Mouse (Mus musculus) gastrocnemius, adult 8-10 months (tissue): ENCODE results near the gene Gm13278. TPM values are rescaled to one million over a fixed set of nuclear protein-coding genes. Genes with fewer than 3 reads are reported as not detected.
"Not testable (repeated sequence)": the region's sequence is repeated elsewhere in the genome, so short reads cannot be mapped to it uniquely, and the experiment has no call there.

ENCODE experiments used
- DNase-seq, 2 experiments: peaks; one replicate each; pipeline ENCODE4 v3.0.0; 2022; ENCODE audit warnings: low spot score in 2 of 2
- total RNA-seq, 4 experiments: library from RNA; stranded (reverse); gene quantifications; 2 replicates each; pipeline ENCODE4 v1.2.4; 2022

The Gm13278 gene
- total RNA-seq, 4 experiments from 2014 or later: not detected

- peak; percentile 17 to 48 for DNase-seq
These were observed 2.9 kb upstream of the Gm13278 start, which contains the start of gene Gm13277 for GRCm38 (mm10) chr4:88788402-88788801. Gene Gm13277, plus strand, starts transcription at chr4:88788632.

DNA sequence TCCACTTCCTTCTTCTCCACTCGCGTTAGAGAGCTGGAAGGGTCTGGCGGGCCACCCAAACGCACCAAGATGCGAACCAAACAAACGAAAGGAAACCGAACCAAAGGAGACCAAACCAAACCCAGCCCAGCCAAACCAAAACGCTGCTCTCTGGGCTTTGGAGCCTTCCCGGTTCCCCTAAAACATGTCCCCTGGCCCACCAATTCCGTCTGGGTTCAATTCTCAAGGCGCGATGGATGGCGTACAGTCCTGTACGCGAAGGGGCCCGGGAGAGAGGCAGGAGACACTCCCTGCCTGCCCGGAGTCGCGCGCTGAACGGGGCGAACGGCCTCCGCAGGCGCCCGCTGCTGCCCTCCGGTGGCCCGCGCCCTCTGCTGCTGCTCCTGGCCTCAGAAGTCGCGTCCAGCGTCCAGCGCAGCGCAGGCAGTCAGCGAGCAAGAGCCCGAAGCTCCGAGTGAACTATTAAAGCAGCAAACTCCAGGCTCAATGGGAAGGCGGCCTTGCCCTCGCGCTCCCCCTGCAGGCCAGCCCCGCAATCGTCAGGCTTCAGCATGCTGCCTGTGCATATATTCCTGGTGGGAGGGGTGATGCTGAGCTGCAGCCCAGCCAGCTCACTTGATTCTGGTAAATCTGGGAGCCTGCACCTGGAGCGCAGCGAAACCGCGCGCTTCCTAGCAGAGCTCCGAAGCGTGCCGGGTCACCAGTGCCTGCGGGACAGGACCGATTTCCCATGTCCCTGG lies 2.8 kb downstream of the Gm13278 start, which contains the start of gene Gm13275:
Gene Gm13275 (plus strand): TSS at position 552 of the 740 bp plus-strand sequence.
- peak; percentile 63 for DNase-seq

GRCm38 (mm10) chr4:88797097-88797496 lies 5.7 kb downstream of the Gm13278 start, which contains the start of gene Gm13279:
Gene Gm13279, plus strand, starts transcription at chr4:88797397.
- DNase-seq: not testable (repeated sequence)

- DNase-seq: not testable (repeated sequence)
These were observed 8.0 kb downstream of the Gm13278 start, which contains the start of gene Gm13285 for GRCm38 (mm10) chr4:88799365-88799764. Gene Gm13285, plus strand, starts transcription at chr4:88799665.

GRCm38 (mm10) chr4:88802954-88803353 lies 11.6 kb downstream of the Gm13278 start, which contains the start of gene Gm13287:
Gene Gm13287, plus strand, starts transcription at chr4:88803254.
- not testable (repeated sequence) for DNase-seq

- not testable (repeated sequence) for DNase-seq
These were observed 13.9 kb downstream of the Gm13278 start, which contains the start of gene Gm13288 for GRCm38 (mm10) chr4:88805231-88805630. Gene Gm13288, plus strand, starts transcription at chr4:88805531.

GRCm38 (mm10) chr4:88805761-88806160 lies 14.4 kb downstream of the Gm13278 start:
- peak in 1 of 2 experiments; percentile 10 for DNase-seq

GRCm38 (mm10) chr4:88815928-88816327 lies 24.6 kb downstream of the Gm13278 start, which contains the start of gene Ifna7:
Gene Ifna7, plus strand, starts transcription at chr4:88816228.
- DNase-seq: no peak

GRCm38 (mm10) chr4:88819659-88820058 lies 28.3 kb downstream of the Gm13278 start, which contains the start of gene Ifna11:
Gene Ifna11, plus strand, starts transcription at chr4:88819959.
- no peak for DNase-seq

DNA sequence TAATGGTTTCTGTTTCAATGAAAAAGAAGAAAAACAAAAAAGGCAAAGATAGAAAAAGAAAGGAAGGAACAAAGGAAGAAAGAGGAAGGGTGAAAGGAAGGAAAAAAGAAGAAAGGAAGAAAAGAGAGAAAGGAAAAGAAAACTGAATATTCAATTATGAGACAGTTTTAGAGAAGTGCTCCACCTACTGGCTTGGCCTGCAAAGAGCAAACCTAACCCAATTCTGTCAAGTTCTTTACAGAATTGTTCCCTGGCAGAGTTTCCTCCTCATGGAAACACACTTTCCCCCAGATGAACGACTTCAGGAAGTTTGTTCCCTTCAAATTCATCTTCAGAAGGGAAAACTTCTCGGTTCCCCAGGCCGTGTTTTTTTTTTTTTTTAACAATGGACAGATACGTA lies 31.6 kb downstream of the Gm13278 start:
- no peak for DNase-seq

- not testable (repeated sequence) for DNase-seq
These were observed 35.8 kb downstream of the Gm13278 start, which contains the start of gene Ifna6 for GRCm38 (mm10) chr4:88827116-88827515. Gene Ifna6, plus strand, starts transcription at chr4:88827416.

GRCm38 (mm10) chr4:88830523-88830922 lies 39.2 kb downstream of the Gm13278 start:
- no peak for DNase-seq

- not testable (repeated sequence) for DNase-seq
These were observed 43.9 kb downstream of the Gm13278 start, which contains the start of gene Ifna5 for GRCm38 (mm10) chr4:88835225-88835624. Gene Ifna5, plus strand, starts transcription at chr4:88835525.

GRCm38 (mm10) chr4:88838828-88839227 lies 47.5 kb downstream of the Gm13278 start:
- DNase-seq: no peak

DNA sequence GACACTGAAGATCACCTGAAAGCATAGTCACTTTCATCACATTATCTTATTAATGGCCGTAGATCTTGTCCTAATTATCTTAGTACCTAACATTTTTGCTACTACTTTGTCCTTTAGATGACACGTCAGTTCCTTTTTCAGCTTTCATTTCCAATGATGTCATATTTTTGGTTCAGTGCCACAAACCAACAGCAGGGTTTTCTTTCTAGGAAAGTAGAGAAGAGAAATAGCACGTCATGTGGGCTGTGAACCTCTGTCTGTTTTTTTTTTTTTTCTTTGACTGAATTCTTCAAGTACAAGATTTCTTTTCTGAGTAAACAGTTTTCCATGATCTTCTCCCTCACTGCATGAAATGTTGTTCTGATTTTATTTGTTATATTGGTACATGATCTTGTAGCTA lies 48.7 kb downstream of the Gm13278 start:
- no peak for DNase-seq

- no peak for DNase-seq
These were observed 50.1 kb downstream of the Gm13278 start, which contains the start of gene Ifna4 for GRCm38 (mm10) chr4:88841438-88841911. Gene Ifna4, plus strand, starts transcription at chr4:88841861.

Other genes starting within 250 kb of the Gm13278 start
- not detected for gene Ifna15, start 233.3 kb upstream of the Gm13278 start, total RNA-seq
- gene Ifna14, start 219.8 kb upstream of the Gm13278 start, total RNA-seq: not detected
- not detected for gene Ifna9, start 199.2 kb upstream of the Gm13278 start, total RNA-seq
- not detected for gene Ifna12, start 188.2 kb upstream of the Gm13278 start, total RNA-seq
- gene C87499, start 157.1 kb upstream of the Gm13278 start, total RNA-seq: not detected
- not detected for gene Ifna13, start 147.1 kb upstream of the Gm13278 start, total RNA-seq
- gene Ifna16, start 114.6 kb upstream of the Gm13278 start, total RNA-seq: not detected
- not detected for gene Ifna2, start 107.6 kb upstream of the Gm13278 start, total RNA-seq
- gene Ifnab, start 100.2 kb upstream of the Gm13278 start, total RNA-seq: not detected
- under 1 TPM in 3 of 4 experiments, not detected in 1; 0.24 to 0.51 (median 0.38) TPM for gene Gm26566, start 69.7 kb upstream of the Gm13278 start, total RNA-seq
- 10 to 100 TPM; 54.5 to 64.5 (median 57.9) TPM for gene Klhl9, start 69.1 kb upstream of the Gm13278 start, total RNA-seq
- gene Gm13271, start 36.7 kb upstream of the Gm13278 start, total RNA-seq: not detected
- gene Gm13283, start 31.4 kb upstream of the Gm13278 start, total RNA-seq: not detected
- gene Gm13290, start 17.7 kb upstream of the Gm13278 start, total RNA-seq: not detected
- not detected for gene Gm13289, start 14.6 kb upstream of the Gm13278 start, total RNA-seq
- gene Gm13272, start 11.7 kb upstream of the Gm13278 start, total RNA-seq: not detected
- not detected for gene Ifnz, start 9.4 kb upstream of the Gm13278 start, total RNA-seq
- not detected for gene Gm13276, start 5.8 kb upstream of the Gm13278 start, total RNA-seq
- not detected for gene Gm13277, start 2.9 kb upstream of the Gm13278 start, total RNA-seq
- not detected for gene Gm13275, start 2.9 kb downstream of the Gm13278 start, total RNA-seq
- not detected for gene Gm13279, start 5.8 kb downstream of the Gm13278 start, total RNA-seq
- gene Gm13285, start 8.1 kb downstream of the Gm13278 start, total RNA-seq: not detected
- gene Gm13287, start 11.7 kb downstream of the Gm13278 start, total RNA-seq: not detected
- gene Gm13288, start 14.0 kb downstream of the Gm13278 start, total RNA-seq: not detected
- gene Ifna7, start 24.7 kb downstream of the Gm13278 start, total RNA-seq: not detected
- gene Ifna11, start 28.4 kb downstream of the Gm13278 start, total RNA-seq: not detected
- gene Ifna6, start 35.9 kb downstream of the Gm13278 start, total RNA-seq: not detected
- gene Ifna5, start 44.0 kb downstream of the Gm13278 start, total RNA-seq: not detected
- gene Ifna4, start 50.3 kb downstream of the Gm13278 start, total RNA-seq: not detected
- not detected for gene Ifna1, start 58.5 kb downstream of the Gm13278 start, total RNA-seq
- not detected for gene Ifne, start 88.7 kb downstream of the Gm13278 start, total RNA-seq